Mouse (Mus musculus) heart, adult 2 months (tissue): ENCODE measurements at regions not wholly inside any gene's neighbourhood (a gene's known extent, or its start where the extent isn't known, plus 50 kb on each side); places are given as distances from the start of the nearest gene placed in this dataset.

Source experiments
- CTCF ChIP-seq: fragments of 200-600 bp; IDR thresholded peaks from 2 replicates; pipeline ENCODE4 v1.8.1; 2022; ENCODE audit warnings: antibody characterized with exemption, mild to moderate bottlenecking, moderate library complexity
- EP300 ChIP-seq: fragments of 200-500 bp; IDR thresholded peaks from 2 replicates; pipeline ENCODE4 v1.6.1; 2011; ENCODE audit warnings: low read depth, low read length, control low read depth; ENCODE audit not compliant: insufficient read depth
- POLR2A ChIP-seq: fragments of 200-500 bp; IDR thresholded peaks from 2 replicates; pipeline ENCODE4 v1.6.1; 2011; ENCODE audit warnings: mild to moderate bottlenecking, low read depth, low read length, control low read depth; ENCODE audit not compliant: insufficient read depth

GRCm38 (mm10) chr17:84017891-84018290 is 169.9 kb downstream of the Zfp36l2 start:
- TF ChIP-seq POLR2A (no peak), CTCF (no peak), EP300 (no peak)
